Mouse (Mus musculus) embryonic facial prominence, embryonic 15.5 days (tissue): ENCODE results near the gene Il25. TPM values are rescaled to one million over a fixed set of nuclear protein-coding genes. Genes with fewer than 3 reads are reported as not detected.

Experiments
- ATAC-seq: fragments of 200-750 bp; cut with Nextera tagmentation; 2 replicates; pipeline ENCODE4 v1.8.0; 2017; ENCODE audit warnings: low read depth, moderate TSS enrichment; ENCODE audit not compliant: insufficient number of reproducible peaks, low FRiP score, low TSS enrichment
- H3K27ac ChIP-seq: fragments of 300-500 bp; sonication (generic); replicated peaks from 2 replicates; pipeline ENCODE4 v1.5.1; 2015; ENCODE audit warnings: mild to moderate bottlenecking, inconsistent platforms
- H3K27me3 ChIP-seq: fragments of 300-500 bp; sonication (generic); 2 replicates; pipeline ENCODE4 v1.6.1; 2015; ENCODE audit warnings: inconsistent platforms
- H3K36me3 ChIP-seq: fragments of 300-500 bp; sonication (generic); 2 replicates; pipeline ENCODE4 v1.6.1; 2015; ENCODE audit warnings: mild to moderate bottlenecking, inconsistent platforms
- H3K4me1 ChIP-seq: fragments of 300-500 bp; sonication (generic); 2 replicates; pipeline ENCODE4 v1.6.1; 2015; ENCODE audit warnings: inconsistent platforms
- H3K4me2 ChIP-seq: fragments of 300-500 bp; sonication (generic); replicated peaks from 2 replicates; pipeline ENCODE4 v1.6.1; 2015; ENCODE audit warnings: mild to moderate bottlenecking, inconsistent platforms
- H3K4me3 ChIP-seq: fragments of 300-500 bp; sonication (generic); replicated peaks from 2 replicates; pipeline ENCODE4 v1.5.1; 2015; ENCODE audit warnings: mild to moderate bottlenecking, inconsistent platforms
- H3K9ac ChIP-seq: fragments of 300-500 bp; sonication (generic); 2 replicates; pipeline ENCODE4 v1.6.1; 2015; ENCODE audit warnings: inconsistent platforms
- H3K9me3 ChIP-seq: fragments of 300-500 bp; sonication (generic); replicated peaks from 2 replicates; pipeline ENCODE4 v1.6.1; 2016; ENCODE audit warnings: inconsistent platforms
- WGBS: fragments of 180-500 bp; shearing (Covaris S2); methylation state at CpG from one replicate; pipeline ENCODE4 v1.1.7; 2015; 5-methylcytosine and 5-hydroxymethylcytosine counted together
- polyA plus RNA-seq: library from polyadenylated mRNA; unstranded; fragments of >200 nt; fragmentation: Nextera tagmentation; extraction: Ambion mirVana; gene quantifications from 2 replicates; pipeline ENCODE4 v1.2.1, GENCODE M21; 2015

The Il25 gene
- polyA plus RNA-seq, 1 experiment from 2014 or later, result 0.47 TPM

DNA sequence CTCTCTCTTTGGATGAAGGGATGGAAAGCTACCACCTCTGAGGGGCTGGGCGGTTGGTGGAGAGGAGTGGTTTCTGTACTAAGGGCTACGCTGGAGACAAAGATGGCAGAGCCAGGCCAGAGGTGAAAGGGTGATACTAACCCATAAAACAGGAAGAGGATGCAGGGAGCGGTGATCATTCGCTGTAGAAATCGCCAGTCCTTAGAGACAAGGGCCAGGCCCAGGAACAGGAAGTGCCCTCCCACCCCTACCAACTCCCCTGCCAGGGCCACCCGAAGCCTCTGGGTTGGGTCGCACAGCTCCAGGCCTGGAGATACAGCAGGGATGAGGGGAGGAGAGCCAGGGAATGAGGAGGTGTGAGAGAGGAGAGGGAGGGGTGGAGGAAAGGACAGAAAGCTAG is 23.8 kb upstream of the Il25 start:
- no peak for ATAC-seq
- H3K4me3 ChIP-seq, result no peak overlapping the region
- no peak overlapping the region for H3K9ac ChIP-seq
- no peaks in the 10 kb centered on the region for H3K27me3 ChIP-seq
- no peak overlapping the region for H3K4me2 ChIP-seq
- peaks cover 50% of the 10 kb centered on the region for H3K36me3 ChIP-seq
- H3K27ac ChIP-seq, result no peak overlapping the region
- H3K9me3 ChIP-seq, result no peaks in the 10 kb centered on the region
- peaks cover 24% of the 10 kb centered on the region for H3K4me1 ChIP-seq
- 75% methylated on average over 7 of the region's 7 CpGs for WGBS

DNA sequence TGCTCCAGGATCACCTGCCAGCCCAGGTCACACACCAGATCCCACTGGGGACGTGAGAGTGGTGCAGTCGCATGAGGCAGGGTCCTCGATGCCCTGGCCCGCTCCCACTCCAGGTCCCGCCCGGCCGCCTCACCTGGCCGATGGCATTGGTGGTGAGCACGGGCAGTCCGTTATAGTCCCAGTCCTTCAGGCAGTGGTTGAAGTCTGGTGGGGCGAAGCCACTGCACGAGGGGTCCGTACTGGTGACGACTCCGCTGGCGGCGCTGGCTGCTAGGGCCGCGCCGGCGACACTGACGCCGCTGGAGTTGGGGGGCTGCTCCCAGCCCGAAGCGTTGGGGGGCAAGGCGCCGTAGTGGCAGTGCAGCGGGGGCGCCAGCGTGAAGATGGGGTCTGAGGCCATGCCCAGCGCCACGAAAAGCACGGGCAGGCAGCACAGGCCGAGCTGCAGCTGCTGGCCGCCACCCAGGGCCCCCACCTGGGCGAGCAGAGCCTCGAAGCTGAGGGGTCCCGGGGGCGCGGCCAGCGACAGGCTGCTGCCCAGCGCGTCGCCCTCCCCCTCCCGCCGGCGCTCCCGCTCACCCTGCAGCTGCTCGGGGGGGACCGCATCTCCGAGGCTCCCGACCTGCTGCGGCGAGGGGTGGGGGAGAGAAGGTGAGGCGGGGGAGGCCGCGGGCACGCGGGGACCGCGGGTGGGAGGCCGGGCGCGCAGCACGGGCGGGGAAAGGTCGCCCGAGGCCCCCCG is 20.2 kb upstream of the Il25 start:
- Histone ChIP-seq H3K27ac (peak overlapping the region; percentile 91), H3K36me3 (peaks cover 47% of the 10 kb centered on the region), H3K27me3 (no peaks in the 10 kb centered on the region), H3K9me3 (no peaks in the 10 kb centered on the region), H3K4me1 (peaks cover 29% of the 10 kb centered on the region), H3K4me2 (peak overlapping the region; percentile 88), H3K9ac (peak overlapping the region; percentile 94), H3K4me3 (peak overlapping the region; percentile 92)
- 2% methylated on average over 39 of the region's 69 CpGs for WGBS
- ATAC-seq, result peak; percentile 36

DNA sequence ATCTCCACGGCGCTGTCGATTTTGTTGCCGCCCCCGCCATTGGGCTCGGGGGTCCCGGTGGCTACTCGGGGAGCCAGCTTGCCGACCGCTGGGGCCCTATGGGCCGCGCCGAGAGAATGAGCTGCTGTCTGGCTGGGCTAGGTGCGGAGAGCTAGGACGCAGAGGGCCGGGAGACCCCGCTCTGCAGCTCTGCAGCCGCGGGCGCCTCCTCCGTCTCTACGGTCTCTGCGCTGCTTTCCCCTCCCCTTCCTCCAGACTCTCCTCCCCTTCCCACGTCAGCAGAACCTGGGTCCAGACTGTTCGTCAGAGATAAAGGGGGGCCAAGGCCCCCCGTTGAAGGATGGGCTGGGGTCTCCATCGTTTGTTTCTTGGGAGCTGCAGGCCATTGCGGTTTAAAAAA is 19.6 kb upstream of the Il25 start, which contains the start of gene Slc22a17:
Slc22a17 (minus strand) TSS at position 247 of the 400 bp plus-strand sequence.
- ATAC-seq, result peak; percentile 91
- H3K36me3 ChIP-seq, result peaks cover 47% of the 10 kb centered on the region

DNA sequence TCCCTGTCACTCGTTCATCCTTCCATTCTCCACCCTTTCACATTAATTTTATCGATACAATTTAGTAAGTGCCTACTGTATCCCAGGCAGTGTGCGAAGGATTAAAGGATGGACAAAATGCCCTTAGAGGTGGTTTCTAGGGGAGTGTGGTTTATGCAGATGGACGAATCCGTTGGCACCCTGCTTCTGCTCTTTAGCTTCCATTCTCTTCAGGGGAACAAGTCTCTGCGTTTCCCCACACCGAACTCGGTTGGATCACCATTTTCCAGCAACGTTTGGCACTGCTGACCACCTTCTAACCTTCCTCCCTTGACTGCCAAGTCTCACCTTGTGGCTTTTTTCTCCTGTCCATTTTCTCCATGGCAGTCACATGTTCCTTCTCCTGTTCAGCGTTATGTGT is 19.2 kb upstream of the Il25 start:
- peaks cover 47% of the 10 kb centered on the region for H3K36me3 ChIP-seq
- H3K4me1 ChIP-seq, result peaks cover 29% of the 10 kb centered on the region
- H3K9ac ChIP-seq, result peak overlapping the region; percentile 94
- no peaks in the 10 kb centered on the region for H3K27me3 ChIP-seq
- no peaks in the 10 kb centered on the region for H3K9me3 ChIP-seq
- peak overlapping the region; percentile 92 for H3K4me3 ChIP-seq
- no peak for ATAC-seq
- 13% methylated on average over 10 of the region's 10 CpGs for WGBS
- H3K27ac ChIP-seq, result peak overlapping the region; percentile 91
- peak overlapping the region; percentile 88 for H3K4me2 ChIP-seq

More for the DNA sequence above, 19.6 kb upstream of the Il25 start, which contains the start of gene Slc22a17:
- Histone ChIP-seq H3K9ac (peak within 1 kb of the TSS; percentile 94), H3K27me3 (no peaks in the 10 kb centered on the region), H3K4me1 (peaks cover 29% of the 10 kb centered on the region), H3K4me2 (peak within 1 kb of the TSS; percentile 88), H3K9me3 (no peaks in the 10 kb centered on the region), H3K27ac (peak within 1 kb of the TSS; percentile 91), H3K4me3 (peak within 1 kb of the TSS; percentile 92)
- 0% methylated on average over 28 of the region's 28 CpGs for WGBS

DNA sequence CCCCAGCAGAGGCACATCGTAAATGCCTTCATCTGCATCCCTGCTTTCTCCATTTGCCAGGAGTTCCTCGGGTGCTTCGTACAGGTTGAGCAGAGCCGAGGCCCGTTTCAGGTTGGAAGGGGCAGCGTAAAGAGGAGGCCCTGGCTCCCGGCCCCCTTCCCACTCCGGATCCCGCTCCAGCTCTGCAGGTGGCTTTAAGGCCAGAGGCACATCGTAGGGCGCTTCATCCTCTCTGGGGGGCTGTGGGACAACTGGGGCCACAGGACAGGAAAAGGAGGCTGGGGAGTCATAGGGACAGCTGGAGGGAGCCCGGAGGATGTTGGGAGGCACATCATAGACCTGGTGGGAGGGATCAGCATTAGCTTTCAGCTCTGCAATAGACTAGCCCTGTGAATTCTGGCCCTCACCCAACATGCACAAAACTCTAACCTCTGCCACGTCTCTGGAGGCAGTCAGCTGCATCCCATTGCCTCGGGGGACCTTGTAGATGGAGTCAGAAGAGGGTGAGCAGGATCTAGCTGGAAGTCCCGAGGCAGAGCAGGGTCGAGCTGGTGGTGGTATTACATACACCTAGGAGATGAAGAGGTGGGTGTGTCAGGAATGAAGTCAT is 12.3 kb upstream of the Il25 start:
- no peak for ATAC-seq
- Histone ChIP-seq H3K36me3 (peaks cover 77% of the 10 kb centered on the region), H3K27me3 (no peaks in the 10 kb centered on the region), H3K4me2 (no peak overlapping the region), H3K4me1 (peaks cover 16% of the 10 kb centered on the region), H3K27ac (no peak overlapping the region), H3K9me3 (no peaks in the 10 kb centered on the region), H3K9ac (no peak overlapping the region), H3K4me3 (no peak overlapping the region)
- 90% methylated on average over 16 of the region's 16 CpGs for WGBS

DNA sequence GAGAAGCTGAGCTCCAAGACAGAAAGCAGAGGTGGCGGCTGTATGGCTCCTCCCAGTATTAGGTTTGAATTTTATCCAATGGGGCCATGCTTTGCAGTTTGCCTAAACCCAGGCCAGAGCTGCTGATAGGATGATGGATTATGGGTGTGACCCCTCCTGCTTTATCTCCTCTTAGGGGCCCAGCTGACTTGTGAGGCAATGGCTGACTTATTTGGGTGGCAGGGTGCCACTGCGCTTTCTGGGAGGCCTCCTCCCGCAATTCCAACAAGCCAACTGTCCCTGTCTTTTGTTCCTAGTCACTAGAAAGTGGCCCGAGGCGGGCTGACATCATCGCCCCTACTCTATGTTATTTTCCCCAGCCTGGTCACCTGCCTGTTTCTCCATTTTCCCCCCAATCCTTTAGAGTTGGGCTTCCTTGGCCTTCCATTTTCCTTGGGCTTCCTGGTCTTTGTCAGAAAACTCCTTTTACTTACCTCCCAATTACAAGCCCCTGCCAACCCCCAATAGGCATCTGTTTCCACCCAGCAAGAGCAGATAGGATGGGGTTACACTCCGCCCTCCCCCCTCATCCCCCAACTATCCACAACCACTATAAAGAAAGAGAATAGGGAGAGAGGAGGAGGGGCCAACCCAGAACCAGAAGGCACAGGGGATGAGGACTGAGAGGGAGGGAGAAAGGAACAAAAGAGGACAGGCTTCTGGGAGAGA is 7.7 kb upstream of the Il25 start:
- peak overlapping the region; percentile 94 for H3K9ac ChIP-seq
- peak overlapping the region; percentile 98 for H3K27ac ChIP-seq
- peaks cover 46% of the 10 kb centered on the region for H3K4me1 ChIP-seq
- H3K27me3 ChIP-seq, result no peaks in the 10 kb centered on the region
- peaks cover 32% of the 10 kb centered on the region for H3K36me3 ChIP-seq
- 8% methylated on average over 7 of the region's 7 CpGs for WGBS
- H3K4me3 ChIP-seq, result peak overlapping the region; percentile 62
- no peaks in the 10 kb centered on the region for H3K9me3 ChIP-seq
- peak overlapping the region; percentile 61 for H3K4me2 ChIP-seq
- peak; percentile 64 for ATAC-seq

DNA sequence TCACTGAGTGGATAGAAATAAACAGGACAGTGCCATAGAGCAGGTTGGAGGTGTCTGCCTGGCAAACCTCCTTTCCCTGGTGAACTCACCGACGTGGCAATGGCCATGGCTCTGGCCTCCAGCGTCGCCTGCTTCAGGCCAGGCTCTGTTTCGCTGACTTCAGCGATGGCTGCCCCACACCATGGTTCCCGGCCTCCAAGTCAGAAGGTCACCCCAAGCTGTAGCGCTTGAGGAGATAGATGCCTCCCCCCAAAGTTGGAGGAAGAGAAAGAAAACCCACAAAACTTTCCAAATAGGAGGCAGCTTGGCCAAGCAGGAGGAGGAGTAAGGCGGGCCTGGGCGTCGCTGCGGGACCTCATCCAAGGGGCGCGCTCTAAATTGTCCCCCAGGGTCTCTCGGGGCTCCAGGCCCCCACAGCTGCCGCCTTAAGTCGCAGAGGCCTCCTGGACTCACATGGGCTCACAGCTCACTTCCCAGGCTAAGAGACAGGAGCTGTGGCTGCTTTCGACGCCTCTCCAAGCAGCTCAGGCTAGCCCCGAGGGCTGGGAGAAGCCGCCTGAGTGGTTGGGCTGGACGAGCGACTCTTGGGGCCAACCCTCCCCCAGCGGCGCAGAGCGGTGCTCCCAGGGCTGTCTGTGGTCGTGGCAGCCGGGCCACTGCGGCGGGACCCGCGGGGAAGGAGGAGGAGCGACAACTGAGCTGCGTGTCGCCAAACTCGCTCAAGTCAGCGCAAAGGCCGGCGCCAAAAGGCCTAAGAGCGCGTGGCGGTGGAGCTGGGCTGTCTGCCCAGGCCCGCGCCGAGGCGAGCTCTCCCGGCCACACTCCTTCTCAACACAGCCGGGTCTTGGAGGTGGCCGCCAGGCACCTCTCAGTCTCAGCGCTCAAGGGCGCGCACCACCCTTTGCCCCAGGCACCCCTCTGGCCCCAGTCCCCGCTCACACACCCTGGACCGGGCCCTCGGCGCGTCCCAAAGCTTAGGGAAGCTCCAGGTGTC is 6.8 kb upstream of the Il25 start, which contains the start of gene Efs:
Efs (minus strand) TSS at position 778 of the 994 bp plus-strand sequence.
- 1% methylated on average over 51 of the region's 57 CpGs for WGBS
- Histone ChIP-seq H3K27ac (peak within 1 kb of the TSS; percentile 98), H3K4me1 (peaks cover 52% of the 10 kb centered on the region), H3K9me3 (no peaks in the 10 kb centered on the region), H3K36me3 (peaks cover 23% of the 10 kb centered on the region), H3K27me3 (no peaks in the 10 kb centered on the region), H3K9ac (peak within 1 kb of the TSS; percentile 94), H3K4me2 (peak within 1 kb of the TSS; percentile 61), H3K4me3 (peak within 1 kb of the TSS; percentile 62)
- peak; percentile 70 for ATAC-seq

DNA sequence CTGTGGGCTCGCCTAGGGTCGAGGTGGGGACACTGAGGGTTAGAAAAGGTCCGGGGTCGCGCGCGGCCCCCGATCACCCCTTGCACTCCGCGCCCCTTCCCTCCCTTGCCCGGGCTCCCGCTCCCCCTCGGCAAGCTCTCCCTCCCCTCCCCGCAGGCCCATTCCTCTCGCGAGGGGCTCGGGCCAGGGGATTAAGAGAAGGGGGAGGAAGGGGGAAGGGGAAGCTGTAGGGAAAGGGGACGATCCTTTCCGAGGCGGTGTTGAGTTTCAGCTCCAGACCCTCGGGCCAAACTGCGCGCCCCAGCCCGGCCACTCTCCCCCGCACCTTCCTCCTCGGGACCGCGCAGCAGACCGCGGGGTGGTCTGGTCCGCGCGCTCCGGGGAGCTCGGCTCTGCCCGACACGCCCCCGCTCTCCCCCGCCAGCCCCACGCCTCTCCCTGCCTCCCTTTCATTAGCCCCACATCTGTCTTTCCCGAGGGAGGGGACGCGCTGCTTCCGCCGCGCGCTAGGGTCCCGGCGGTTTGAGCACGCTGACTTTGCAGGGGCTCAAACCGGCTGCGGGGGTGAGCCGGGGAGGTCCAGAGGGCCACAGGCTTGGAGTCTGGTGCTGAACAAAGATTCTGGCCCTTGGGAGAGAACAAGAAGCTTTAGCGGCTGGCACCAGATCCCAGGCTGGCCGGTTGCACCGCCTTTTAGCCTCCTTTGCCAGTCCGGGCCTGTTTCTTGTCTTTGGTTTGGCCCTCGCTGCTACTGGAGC is 5.9 kb upstream of the Il25 start:
- no peaks in the 10 kb centered on the region for H3K9me3 ChIP-seq
- ATAC-seq, result peak; percentile 83
- peak overlapping the region; percentile 62 for H3K4me3 ChIP-seq
- peak overlapping the region; percentile 61 for H3K4me2 ChIP-seq
- H3K36me3 ChIP-seq, result peaks cover 14% of the 10 kb centered on the region
- H3K27me3 ChIP-seq, result no peaks in the 10 kb centered on the region
- H3K4me1 ChIP-seq, result peaks cover 52% of the 10 kb centered on the region
- under 1% methylated on average over 55 of the region's 58 CpGs for WGBS
- H3K27ac ChIP-seq, result peak overlapping the region; percentile 98
- H3K9ac ChIP-seq, result peak overlapping the region; percentile 94

DNA sequence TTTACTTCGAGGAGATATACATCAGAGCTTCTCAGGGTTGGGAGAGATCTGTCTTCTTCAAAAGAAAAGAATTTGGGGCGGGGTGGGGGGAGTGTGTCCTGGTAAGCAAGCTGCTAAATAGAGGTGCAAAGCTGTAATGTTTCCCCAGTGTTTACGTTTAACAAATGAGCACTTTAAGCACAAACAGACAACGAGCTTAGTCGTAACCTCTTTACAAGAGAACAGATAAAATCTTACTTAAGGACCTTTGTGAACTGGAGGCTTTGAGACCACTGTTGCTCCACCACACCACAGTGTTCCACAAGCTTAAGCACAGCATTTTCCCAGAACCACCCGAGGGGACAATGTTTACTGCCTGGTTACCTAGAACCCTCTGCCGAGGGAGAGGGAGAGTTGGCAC is 5.2 kb upstream of the Il25 start:
- H3K27me3 ChIP-seq, result no peaks in the 10 kb centered on the region
- H3K4me3 ChIP-seq, result peak overlapping the region; percentile 62
- no peaks in the 10 kb centered on the region for H3K9me3 ChIP-seq
- peak overlapping the region; percentile 94; the same call in 1 of the 2 replicates for H3K9ac ChIP-seq
- peak overlapping the region; percentile 98 for H3K27ac ChIP-seq
- no peak for ATAC-seq
- peaks cover 52% of the 10 kb centered on the region for H3K4me1 ChIP-seq
- peaks cover 7% of the 10 kb centered on the region for H3K36me3 ChIP-seq
- peak overlapping the region; percentile 61 for H3K4me2 ChIP-seq
- 10% methylated on average over 7 of the region's 7 CpGs for whole genome bisulfite sequencing

DNA sequence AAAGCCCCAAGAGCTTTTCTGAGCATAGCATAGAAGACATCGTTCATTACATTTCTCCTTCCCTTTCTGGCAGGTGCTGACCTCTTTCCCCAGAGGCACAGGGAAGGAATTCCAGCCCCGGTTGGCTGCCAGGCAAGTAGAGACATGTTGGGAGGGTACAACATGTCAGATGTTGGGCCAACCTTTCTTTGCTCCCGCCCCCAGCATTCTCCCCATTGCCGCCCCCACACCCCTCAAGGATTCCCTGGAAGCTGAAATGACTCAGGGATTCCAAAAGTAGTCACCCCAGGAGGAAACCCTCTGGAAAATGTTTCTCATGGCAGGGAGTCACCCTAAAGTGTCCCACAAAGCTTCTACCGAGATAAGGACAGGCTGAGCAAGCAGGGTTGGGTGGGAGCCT is 2.7 kb upstream of the Il25 start:
- Histone ChIP-seq H3K4me2 (no peak overlapping the region), H3K4me3 (no peak overlapping the region), H3K27ac (no peak overlapping the region), H3K36me3 (no peaks in the 10 kb centered on the region), H3K9me3 (no peaks in the 10 kb centered on the region), H3K9ac (no peak overlapping the region), H3K4me1 (peaks cover 49% of the 10 kb centered on the region), H3K27me3 (no peaks in the 10 kb centered on the region)
- WGBS, result 58% methylated on average over 5 of the region's 5 CpGs
- ATAC-seq, result no peak
